Mouse (Mus musculus): ENCODE results near the gene AK157302. TPM values are rescaled to one million over a fixed set of nuclear protein-coding genes. Genes with fewer than 3 reads are reported as not detected.
A peak's percentile ranks its signal among the peaks of the same experiment; 100 is the strongest.

AK157302 gene
- total RNA-seq, 2 experiments from 2014 or later, result 16.5 to 17.2 TPM

DNA sequence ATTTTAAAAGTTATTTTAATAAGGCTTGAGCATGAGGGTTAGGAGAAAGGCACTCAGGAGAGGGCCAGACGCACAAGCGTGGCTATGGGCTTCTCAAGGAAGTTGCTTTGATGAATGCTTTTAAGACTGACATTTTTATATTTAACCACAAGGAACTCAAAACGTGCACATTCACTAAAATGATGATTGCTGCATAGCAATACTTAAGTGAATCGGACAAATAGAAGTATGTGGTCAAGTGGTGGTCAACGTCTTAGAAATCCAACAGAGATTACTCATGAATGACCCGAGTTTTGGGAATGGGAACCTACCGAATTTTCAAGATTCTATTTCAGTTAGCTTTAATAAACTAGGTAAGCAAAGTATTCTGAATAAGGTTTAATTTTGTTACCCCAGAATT is 35.1 kb downstream of the AK157302 start:
- no peak for DNase-seq (ENCODE audit: extremely low spot score in 1 of 2, low spot score in 2 of 2)
- intact Hi-C loops (cut with DNase I), result no loop called here

DNA sequence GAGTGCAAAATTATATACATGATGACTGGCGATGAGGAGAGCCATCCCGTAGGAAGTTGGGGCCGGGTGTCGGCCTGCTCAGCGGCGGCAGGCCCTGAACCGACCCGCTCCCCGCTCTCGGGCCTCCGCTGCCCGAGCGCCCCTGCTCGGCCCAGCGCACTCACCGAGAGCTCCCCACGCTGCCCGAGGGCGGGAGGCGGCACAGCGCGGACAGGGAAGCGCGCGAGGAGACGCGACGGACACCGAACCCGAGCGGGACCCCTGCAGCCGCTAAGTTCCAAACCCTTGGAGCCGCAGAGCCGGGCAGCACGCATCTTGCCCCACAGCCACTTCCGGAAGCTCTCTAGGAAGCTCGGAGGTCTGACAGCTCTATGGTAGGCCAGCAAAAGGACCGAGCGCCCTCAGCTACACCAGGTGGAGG is 35.8 kb downstream of the AK157302 start, which contains the start of gene Zkscan8:
Gene Zkscan8, minus strand, starts transcription at position 340 of the 421 bp plus-strand sequence.
- intact Hi-C loops (cut with DNase I), result no loop called here
- peak; percentile 80 to 87 for DNase-seq (ENCODE audit: extremely low spot score in 1 of 2, low spot score in 2 of 2)

DNA sequence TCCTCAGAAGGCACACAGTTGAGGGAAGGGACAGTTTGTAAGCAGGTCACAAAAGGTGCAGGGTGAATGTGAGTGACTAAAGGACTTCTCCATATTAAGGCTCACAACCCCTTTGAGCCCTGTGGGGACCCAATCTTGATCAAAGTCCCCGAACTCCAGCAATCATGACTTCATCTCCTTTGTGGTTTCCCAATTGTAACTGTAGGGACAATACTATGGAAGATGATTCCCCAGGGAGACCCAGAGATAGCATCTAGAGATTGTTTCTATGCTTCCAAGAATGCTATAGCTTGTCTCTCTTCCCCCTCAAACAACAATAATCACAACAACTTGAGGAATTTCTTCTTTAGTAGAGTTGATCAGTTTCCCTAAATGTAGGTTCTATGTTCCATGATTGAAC is 47.7 kb downstream of the AK157302 start, which contains the start of gene Olfr1366:
Gene Olfr1366, minus strand, starts transcription at position 101 of the 400 bp plus-strand sequence.
- intact Hi-C loops (cut with DNase I), result no loop called here

More for the DNA sequence above, 47.7 kb downstream of the AK157302 start, which contains the start of gene Olfr1366:
- DNase-seq (ENCODE audit: extremely low spot score in 1 of 2, low spot score in 2 of 2), result no peak

Small RNA genes lying within 50 kb of the gene (microRNA-seq; reads per million reads assigned to microRNA genes)
- not detected for gene Mir1896

Other genes starting within 250 kb of the AK157302 start
- gene Gpx5, start 202.5 kb upstream of the AK157302 start, total RNA-seq (2021), result not detected
- not detected for gene Gpx6, start 183.1 kb upstream of the AK157302 start, total RNA-seq (2021)
- not detected for gene Olfr1367, start 148.3 kb upstream of the AK157302 start, total RNA-seq (2021)
- 1 to 10 TPM; 8.0 to 8.5 TPM for gene Zscan12, start 132.4 kb upstream of the AK157302 start, total RNA-seq (2021)
- gene Zkscan3, start 92.5 kb upstream of the AK157302 start, total RNA-seq (2021), result 10 to 100 TPM; 36.7 to 40.7 TPM
- gene Pgbd1, start 54.2 kb upstream of the AK157302 start, total RNA-seq (2021), result 1 to 10 TPM; 1.5 to 2.1 TPM
- 10 to 100 TPM; 27.6 to 30.0 TPM for gene Zscan26, start 41.5 kb upstream of the AK157302 start, total RNA-seq (2021)
- gene Nkapl, start 26.7 kb upstream of the AK157302 start, total RNA-seq (2021), result 1 to 10 TPM in 1 of 2 experiments, under 1 TPM in 1; 0.77 to 1.0 TPM
- 1 to 10 TPM; 7.4 TPM for gene Zkscan4, start 16.3 kb upstream of the AK157302 start, total RNA-seq (2021)
- gene Gm10065, start 15.8 kb upstream of the AK157302 start, total RNA-seq (2021), result not detected
- 10 to 100 TPM; 56.4 to 59.3 TPM for gene Gm11273, start 6.2 kb downstream of the AK157302 start, total RNA-seq (2021)
- gene Zkscan8, start 35.9 kb downstream of the AK157302 start, total RNA-seq (2021), result 10 to 100 TPM; 10.6 to 13.6 TPM
- not detected for gene Olfr1366, start 47.6 kb downstream of the AK157302 start, total RNA-seq (2021)
- not detected for gene Olfr1535, start 64.7 kb downstream of the AK157302 start, total RNA-seq (2021)
- gene Olfr1364, start 86.5 kb downstream of the AK157302 start, total RNA-seq (2021), result not detected
- not detected for gene Olfr1362, start 118.8 kb downstream of the AK157302 start, total RNA-seq (2021)
- gene Olfr11, start 147.3 kb downstream of the AK157302 start, total RNA-seq (2021), result not detected
- not detected for gene Olfr1361, start 168.2 kb downstream of the AK157302 start, total RNA-seq (2021)
- gene Olfr1360, start 182.2 kb downstream of the AK157302 start, total RNA-seq (2021), result not detected
- gene Olfr1359, start 202.9 kb downstream of the AK157302 start, total RNA-seq (2021), result not detected
- gene Hist1h2bl, start 220.9 kb downstream of the AK157302 start, total RNA-seq (2021), result 10 to 100 TPM; 41.4 to 52.8 TPM
- 10 to 100 TPM; 68.4 to 76.2 TPM for gene Hist1h2ai, start 221.2 kb downstream of the AK157302 start, total RNA-seq (2021)
- 10 to 100 TPM; 69.3 to 80.8 TPM for gene Hist1h3h, start 222.4 kb downstream of the AK157302 start, total RNA-seq (2021)
- gene Hist1h2bm, start 226.8 kb downstream of the AK157302 start, total RNA-seq (2021), result 10 to 100 TPM; 10.1 to 13.9 TPM
- 10 to 100 TPM; 13.5 to 16.2 TPM for gene Hist1h4j, start 239.8 kb downstream of the AK157302 start, total RNA-seq (2021)